In the genomic region with DNA sequence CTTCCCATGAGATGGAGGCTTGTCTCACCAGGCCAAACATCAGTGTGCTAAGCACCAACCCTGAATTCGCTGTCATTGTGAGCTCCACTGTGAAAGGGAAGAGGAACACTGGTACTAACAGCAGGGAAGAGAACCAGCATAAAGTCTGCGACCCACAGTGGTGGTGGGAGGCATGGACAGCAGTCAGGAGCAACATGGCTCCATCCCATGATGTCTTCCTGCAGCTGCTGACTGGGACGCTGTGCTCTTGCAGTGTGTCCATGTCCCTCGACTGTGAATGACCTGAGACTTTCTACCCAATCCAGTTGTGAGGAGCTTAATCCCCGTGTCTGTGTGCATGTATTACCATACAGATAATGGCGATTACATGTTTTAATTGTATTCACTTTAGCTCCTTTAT, we compare ENCODE assay signal across 22 mouse cellular contexts.
DNase-seq lines count a peak whose midpoint lies in the region; ATAC-seq and TF ChIP-seq lines count a peak whose summit lies in the region.
"Had no signal": no experiment of that assay in that cellular context is flagged by ENCODE, and none has a peak within 500 bp of the region (broad histone marks: within the 10 kb centered on the region; RNA-seq: fewer than 3 reads in every experiment).

No protein-coding gene starts in this region.

- H3K4me1 ChIP-seq in forebrain, embryonic 12.5 days: peaks cover 11% of the 10 kb centered on the region
- no peaks in the 10 kb centered on the region; the same call in 1 of the 2 replicates for H3K4me1 ChIP-seq in forebrain, postnatal 0 days (ENCODE audit: insufficient read depth)
- H3K4me1 ChIP-seq in midbrain, embryonic 11.5 days (ENCODE audit: control insufficient read depth, insufficient read depth, low read length): peaks cover 6% of the 10 kb centered on the region
- H3K4me1 ChIP-seq in midbrain, embryonic 10.5 days: peaks cover 11% of the 10 kb centered on the region
- H3K4me1 ChIP-seq in hindbrain, embryonic 13.5 days (replicated peaks): peaks cover 21% of the 10 kb centered on the region
- peaks cover 38% of the 10 kb centered on the region for H3K4me1 ChIP-seq in neural tube, embryonic 13.5 days (replicated peaks)
- H3K4me1 ChIP-seq: embryonic facial prominence, embryonic 10.5 days; liver, embryonic 15.5 days had no signal

- no peaks in the 10 kb centered on the region for H3K9me3 ChIP-seq in forebrain, embryonic 12.5 days
- no peaks in the 10 kb centered on the region for H3K9me3 ChIP-seq in forebrain, postnatal 0 days (ENCODE audit: low read length)
- H3K9me3 ChIP-seq in midbrain, embryonic 11.5 days (ENCODE audit: control insufficient read depth, low read length): no peaks in the 10 kb centered on the region
- no peaks in the 10 kb centered on the region for H3K9me3 ChIP-seq in midbrain, embryonic 10.5 days (replicated peaks)
- H3K9me3 ChIP-seq in hindbrain, embryonic 13.5 days: no peaks in the 10 kb centered on the region
- H3K9me3 ChIP-seq in neural tube, embryonic 13.5 days: no peaks in the 10 kb centered on the region
- H3K9me3 ChIP-seq: embryonic facial prominence, embryonic 10.5 days; liver, embryonic 15.5 days had no signal

- no peak overlapping the region for H3K4me3 ChIP-seq in forebrain, embryonic 12.5 days (replicated peaks)
- H3K4me3 ChIP-seq in forebrain, postnatal 0 days (ENCODE audit: low read depth, low read length): no peak overlapping the region
- H3K4me3 ChIP-seq in midbrain, embryonic 11.5 days (ENCODE audit: low read depth, low read length): no peak overlapping the region
- no peak overlapping the region for H3K4me3 ChIP-seq in midbrain, embryonic 10.5 days
- H3K4me3 ChIP-seq in hindbrain, embryonic 13.5 days: no peak overlapping the region
- no peak overlapping the region for H3K4me3 ChIP-seq in neural tube, embryonic 13.5 days
- H3K4me3 ChIP-seq: embryonic facial prominence, embryonic 10.5 days; erythroblast, embryonic 14.5 days; liver, embryonic 15.5 days had no signal

- WGBS in forebrain, embryonic 12.5 days: 64% methylated on average over 6 of the region's 6 CpGs
- 53% methylated on average over 6 of the region's 6 CpGs for WGBS in forebrain, postnatal 0 days
- WGBS in midbrain, embryonic 11.5 days: 57% methylated on average over 6 of the region's 6 CpGs
- 74% methylated on average over 6 of the region's 6 CpGs for WGBS in midbrain, embryonic 10.5 days
- WGBS in hindbrain, embryonic 13.5 days: 57% methylated on average over 6 of the region's 6 CpGs
- WGBS in neural tube, embryonic 13.5 days: 32% methylated on average over 6 of the region's 6 CpGs

- H3K36me3 ChIP-seq in forebrain, embryonic 12.5 days (replicated peaks): no peaks in the 10 kb centered on the region
- H3K36me3 ChIP-seq in forebrain, postnatal 0 days (ENCODE audit: insufficient read depth): no peaks in the 10 kb centered on the region; the same call in 1 of the 2 replicates
- H3K36me3 ChIP-seq in midbrain, embryonic 11.5 days (ENCODE audit: control insufficient read depth, insufficient read depth, low read length): no peaks in the 10 kb centered on the region
- no peaks in the 10 kb centered on the region for H3K36me3 ChIP-seq in midbrain, embryonic 10.5 days
- H3K36me3 ChIP-seq in hindbrain, embryonic 13.5 days: 0 out of 2 replicates have a peak, but pooled peaks cover 2% of the 10 kb centered on the region
- H3K36me3 ChIP-seq in neural tube, embryonic 13.5 days: no peaks in the 10 kb centered on the region
- H3K36me3 ChIP-seq: embryonic facial prominence, embryonic 10.5 days; liver, embryonic 15.5 days had no signal

- no peak overlapping the region for H3K9ac ChIP-seq in forebrain, embryonic 12.5 days
- H3K9ac ChIP-seq in forebrain, postnatal 0 days: no peak overlapping the region
- no peak overlapping the region for H3K9ac ChIP-seq in midbrain, embryonic 11.5 days (ENCODE audit: low read length)
- no peak overlapping the region for H3K9ac ChIP-seq in hindbrain, embryonic 13.5 days
- H3K9ac ChIP-seq in neural tube, embryonic 13.5 days: no peak overlapping the region
- H3K9ac ChIP-seq: liver, embryonic 15.5 days had no signal

- DNase-seq in forebrain, postnatal 0 days: no peak
- peak; percentile 86 for DNase-seq in midbrain, embryonic 11.5 days (ENCODE audit: low spot score, missing footprints)
- DNase-seq in midbrain, embryonic 10.5 days (ENCODE audit: low spot score): no peak
- no peak for DNase-seq in adrenal gland, adult (ENCODE audit: inconsistent age in 2 of 2, low spot score in 1 of 2)
- DNase-seq: adrenal gland, postnatal 10 days; cerebellum, adult 11-12 months; cerebellum, postnatal 25 days; heart, postnatal 14 days; kidney, postnatal 25 days; layer of hippocampus, adult 9-11 months; lung, postnatal 14 days; right cerebral cortex, adult 18-20 months had no signal

- no peak for TF ChIP-seq CTCF in forebrain, postnatal 0 days (IDR thresholded peaks at IDR 0.05; ENCODE audit: low read depth)

- 0 out of 2 replicates have a peak, but pooled peaks have one; percentile 55 for ATAC-seq in forebrain, embryonic 12.5 days (ENCODE audit: low FRiP score)
- ATAC-seq in forebrain, postnatal 0 days: no peak
- peak; percentile 88 for ATAC-seq in midbrain, embryonic 11.5 days (ENCODE audit: low FRiP score)
- ATAC-seq in hindbrain, embryonic 13.5 days (ENCODE audit: low FRiP score): no peak
- peak; percentile 71 for ATAC-seq in neural tube, embryonic 13.5 days (ENCODE audit: low read depth)
- no peak for ATAC-seq in erythroblast, adult 5-6 weeks (replicated peaks; ENCODE audit: low FRiP score, poor library complexity, severe bottlenecking)
- ATAC-seq: intestine, embryonic 16.5 days had no signal

- H3K27ac ChIP-seq in forebrain, embryonic 12.5 days: no peak overlapping the region
- no peak overlapping the region for H3K27ac ChIP-seq in forebrain, postnatal 0 days (ENCODE audit: low read depth, low read length)
- no peak overlapping the region for H3K27ac ChIP-seq in midbrain, embryonic 11.5 days (ENCODE audit: low read depth, low read length)
- H3K27ac ChIP-seq in midbrain, embryonic 10.5 days (replicated peaks): no peak overlapping the region; the same call in 1 of the 2 replicates
- H3K27ac ChIP-seq in hindbrain, embryonic 13.5 days: 0 out of 2 replicates have a peak overlapping the region, but pooled peaks have one; percentile 18
- H3K27ac ChIP-seq in neural tube, embryonic 13.5 days (replicated peaks): peak overlapping the region; percentile 15
- H3K27ac ChIP-seq: embryonic facial prominence, embryonic 10.5 days; liver, embryonic 15.5 days had no signal

- H3K27me3 ChIP-seq in forebrain, embryonic 12.5 days: no peaks in the 10 kb centered on the region
- H3K27me3 ChIP-seq in forebrain, postnatal 0 days (ENCODE audit: insufficient read depth, low read length): no peaks in the 10 kb centered on the region
- H3K27me3 ChIP-seq in midbrain, embryonic 11.5 days (ENCODE audit: control insufficient read depth, insufficient read depth, low read length): no peaks in the 10 kb centered on the region
- no peaks in the 10 kb centered on the region for H3K27me3 ChIP-seq in midbrain, embryonic 10.5 days (ENCODE audit: low read depth, poor library complexity, severe bottlenecking)
- no peaks in the 10 kb centered on the region for H3K27me3 ChIP-seq in hindbrain, embryonic 13.5 days
- H3K27me3 ChIP-seq in neural tube, embryonic 13.5 days: no peaks in the 10 kb centered on the region
- H3K27me3 ChIP-seq: CH12.LX; liver, embryonic 15.5 days had no signal

- no peak overlapping the region for H3K4me2 ChIP-seq in forebrain, embryonic 12.5 days
- no peak overlapping the region for H3K4me2 ChIP-seq in forebrain, postnatal 0 days (ENCODE audit: low read depth)
- H3K4me2 ChIP-seq in midbrain, embryonic 11.5 days: no peak overlapping the region
- no peak overlapping the region for H3K4me2 ChIP-seq in hindbrain, embryonic 13.5 days
- H3K4me2 ChIP-seq in neural tube, embryonic 13.5 days: no peak overlapping the region
- H3K4me2 ChIP-seq: heart, embryonic 11.5 days; liver, embryonic 15.5 days had no signal

Comparison
In these comparisons a context has a peak if more than half of its experiments do, and no peak if none do; other contexts are left out.
1. ATAC-seq: peak in forebrain, embryonic 12.5 days (single experiment), midbrain, embryonic 11.5 days (single experiment) and neural tube, embryonic 13.5 days (single experiment); none in forebrain, postnatal 0 days (single experiment), hindbrain, embryonic 13.5 days (single experiment) and erythroblast, adult 5-6 weeks (single experiment).
2. H3K27ac ChIP-seq: peak in hindbrain, embryonic 13.5 days (single experiment) and neural tube, embryonic 13.5 days (single experiment); none in forebrain, embryonic 12.5 days (single experiment), forebrain, postnatal 0 days (single experiment), midbrain, embryonic 11.5 days (single experiment) and midbrain, embryonic 10.5 days (single experiment).